Mouse (Mus musculus) c-Kit-positive CD71-positive TER-119-positive erythroid progenitor cells, embryonic 14.5 days (primary cell): ENCODE data around the gene Zfp597.
A peak's percentile ranks its signal among the peaks of the same experiment; 100 is the strongest.

Experiments used
- DNase-seq: peaks from one replicate; pipeline ENCODE4 v3.0.0-alpha.2; 2013; ENCODE audit warnings: low spot score

The Zfp597 gene

DNA sequence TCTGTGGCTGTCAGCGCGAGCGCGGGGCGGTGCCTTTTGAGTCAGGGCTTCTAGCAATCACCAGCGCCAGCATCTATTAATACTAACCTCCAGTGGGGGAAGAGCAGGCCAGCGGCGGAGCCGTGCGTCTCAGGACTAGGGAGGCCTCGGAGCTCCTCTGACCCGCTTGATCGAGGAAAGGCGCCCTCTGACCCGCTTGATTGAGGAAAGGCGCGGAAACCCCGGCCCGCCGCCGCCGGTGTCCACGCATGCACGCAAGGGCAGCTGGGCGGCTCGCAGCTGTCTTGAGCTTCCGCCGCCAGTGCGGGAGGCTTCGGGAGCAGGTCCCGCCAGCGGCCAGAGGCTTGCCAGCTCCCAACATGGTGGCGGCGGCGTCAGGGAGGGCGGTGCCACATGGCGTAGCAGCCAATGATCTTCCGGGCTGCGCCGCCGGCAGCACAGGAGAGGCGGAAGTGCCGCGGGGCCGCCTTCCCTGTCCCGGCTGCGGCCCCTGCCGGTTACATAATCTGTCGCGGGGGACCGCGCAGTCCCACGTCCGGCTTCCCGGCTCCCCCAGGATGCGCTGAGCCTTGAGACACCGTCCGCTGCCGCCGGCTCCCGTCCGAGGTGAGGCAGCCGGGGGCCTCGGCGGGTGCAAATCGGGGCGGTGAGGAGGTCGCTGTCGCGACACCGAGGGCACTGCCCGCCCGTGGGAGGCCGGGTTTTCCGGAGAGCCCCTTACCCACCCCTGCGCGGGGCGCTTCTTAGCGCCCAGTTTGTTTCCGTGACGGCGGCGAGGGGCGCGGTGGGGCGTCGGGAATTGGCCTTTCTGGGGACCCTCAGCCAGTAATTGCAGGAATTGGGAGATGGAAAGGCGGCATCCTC lies at the start of gene Zfp597, which contains the start of gene Gm20695:
Gene Zfp597, minus strand, starts transcription at position 361 of the 864 bp plus-strand sequence.
Gene Gm20695, plus strand, starts transcription at position 448 of the 864 bp plus-strand sequence.
- DNase-seq: peak; percentile 92

DNA sequence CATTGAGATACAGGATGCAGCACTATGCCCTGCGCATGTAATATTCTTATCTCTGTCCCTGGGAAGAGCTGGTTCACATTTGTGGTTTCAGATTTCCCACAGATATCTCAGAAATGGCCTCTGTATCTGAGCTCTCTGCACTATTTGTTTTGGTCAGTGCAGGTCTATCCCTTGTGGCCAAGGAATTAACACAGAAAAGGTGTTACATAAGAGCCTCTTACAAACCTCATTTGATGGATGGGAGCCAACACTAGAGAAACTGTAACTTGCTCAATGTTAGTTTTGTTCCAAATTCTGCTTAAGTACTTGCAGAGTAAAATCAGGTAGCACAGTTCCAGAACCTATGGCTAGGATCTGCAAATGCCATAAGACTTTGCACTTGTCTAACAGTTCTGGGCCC lies 49.7 kb upstream of the Zfp597 start:
- no peak for DNase-seq

DNA sequence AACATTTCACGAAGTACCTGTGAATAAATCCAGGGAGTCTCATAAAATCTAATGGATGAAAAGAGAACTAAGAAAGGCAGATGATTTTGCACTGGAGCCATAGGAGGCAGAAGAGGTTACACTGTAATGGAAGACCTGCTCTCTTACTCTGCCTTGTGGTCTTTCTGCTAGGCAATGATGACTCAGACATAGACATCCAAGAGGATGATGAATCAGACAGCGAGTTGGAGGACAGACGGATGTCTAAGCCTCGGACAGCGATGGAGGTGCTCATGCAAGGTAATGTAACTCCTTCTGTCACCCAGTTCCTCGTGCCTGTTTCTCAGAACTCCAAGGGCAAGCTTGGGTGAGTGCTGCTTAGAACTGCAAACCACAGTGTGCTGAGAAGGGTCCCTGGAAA lies 49.2 kb upstream of the Zfp597 start:
- no peak for DNase-seq

DNA sequence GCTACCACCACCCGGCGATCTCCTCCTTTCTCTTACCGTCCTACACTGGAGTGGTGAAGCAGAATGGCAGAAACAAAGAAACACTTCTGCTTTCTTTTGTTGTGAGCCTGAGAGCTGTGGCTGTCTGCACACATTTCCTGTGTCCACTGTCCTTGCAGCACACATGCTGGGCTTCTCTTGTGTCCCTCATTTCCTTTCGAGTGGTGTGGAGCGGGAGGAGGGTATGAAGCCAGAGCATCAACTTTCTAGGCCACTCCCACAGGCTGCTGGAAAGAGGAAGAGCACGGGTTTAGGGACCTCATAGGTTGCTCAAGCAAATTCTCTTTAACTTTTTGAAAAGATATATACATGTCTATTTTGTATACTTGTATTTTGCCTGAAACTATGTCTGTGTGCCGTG lies 44.8 kb upstream of the Zfp597 start:
- DNase-seq: no peak

DNA sequence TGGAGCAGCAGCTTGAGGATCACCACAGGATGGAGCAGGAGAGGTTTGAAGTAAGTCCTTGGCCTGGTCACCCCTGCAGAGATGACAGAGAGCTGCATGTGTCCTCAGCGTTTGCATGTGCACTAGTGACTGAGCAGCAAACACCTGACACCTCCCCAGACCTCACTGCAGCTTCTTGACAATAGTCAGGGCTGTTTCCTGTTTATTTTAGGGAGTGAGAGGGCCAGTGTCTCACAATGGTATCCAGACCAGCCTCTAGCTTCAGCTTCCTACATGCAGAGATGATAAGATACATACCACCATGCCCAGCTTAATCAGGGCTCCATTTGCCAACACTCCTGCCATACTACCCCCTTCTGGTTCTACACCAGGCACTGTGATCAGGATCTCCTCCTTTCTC lies 44.2 kb upstream of the Zfp597 start:
- DNase-seq: no peak

DNA sequence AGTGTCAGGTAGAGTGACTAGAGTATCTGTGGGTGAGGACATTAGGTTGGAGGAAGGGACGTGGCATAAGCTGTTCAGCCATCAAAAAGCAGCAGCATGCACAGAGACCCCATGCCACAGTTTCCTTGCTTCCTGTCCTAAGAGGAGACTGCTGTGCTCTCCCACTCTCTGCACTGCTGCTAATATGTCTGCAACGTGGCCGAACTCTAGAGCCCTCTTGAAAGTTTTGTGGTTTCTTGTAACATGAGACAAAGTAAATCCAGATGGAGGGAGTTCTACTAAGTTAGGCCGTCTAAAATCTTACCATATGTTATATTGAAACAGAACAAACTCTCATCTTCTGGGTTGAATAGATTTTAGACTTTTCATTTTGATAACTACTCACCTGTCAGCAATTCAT lies 39.6 kb upstream of the Zfp597 start:
- DNase-seq: no peak

DNA sequence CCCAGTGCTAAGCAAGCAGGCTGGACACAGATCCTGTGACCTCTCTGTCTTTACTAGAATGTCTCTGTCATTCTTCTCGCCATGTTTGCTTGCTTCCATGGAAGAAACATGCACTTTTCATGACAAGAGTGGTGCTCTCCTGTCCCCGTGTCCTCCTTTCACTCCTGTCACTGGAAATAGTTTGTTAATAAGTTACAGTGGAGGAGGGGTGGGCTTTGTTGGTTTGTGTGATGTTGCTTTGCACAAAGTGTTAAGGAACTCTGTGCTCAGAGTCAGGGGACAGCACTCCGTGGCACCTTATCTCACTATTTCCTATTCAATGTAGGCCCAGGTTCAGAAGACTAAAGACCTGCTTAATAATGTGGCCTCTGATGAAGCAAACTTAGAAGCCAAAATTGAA lies 39.2 kb upstream of the Zfp597 start:
- no peak for DNase-seq

DNA sequence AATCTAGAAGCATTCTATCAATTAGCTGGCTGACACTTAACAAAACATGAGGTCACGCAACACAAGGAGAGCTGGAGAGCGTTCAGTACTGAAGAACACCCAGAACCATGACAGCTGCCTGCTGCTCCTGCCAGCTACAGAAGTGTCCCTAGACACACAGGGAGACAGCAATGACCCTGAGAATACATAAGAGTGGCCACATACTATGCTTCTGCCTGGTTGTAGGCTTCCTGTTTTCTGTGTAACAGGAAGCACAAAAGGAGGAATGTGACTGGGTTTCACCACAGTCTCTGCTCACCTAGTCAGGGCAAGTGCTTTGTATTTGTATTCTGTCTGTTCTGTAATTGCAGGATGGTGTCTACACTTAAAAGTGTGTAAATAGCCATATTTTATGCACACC lies 36.4 kb upstream of the Zfp597 start:
- no peak for DNase-seq

DNA sequence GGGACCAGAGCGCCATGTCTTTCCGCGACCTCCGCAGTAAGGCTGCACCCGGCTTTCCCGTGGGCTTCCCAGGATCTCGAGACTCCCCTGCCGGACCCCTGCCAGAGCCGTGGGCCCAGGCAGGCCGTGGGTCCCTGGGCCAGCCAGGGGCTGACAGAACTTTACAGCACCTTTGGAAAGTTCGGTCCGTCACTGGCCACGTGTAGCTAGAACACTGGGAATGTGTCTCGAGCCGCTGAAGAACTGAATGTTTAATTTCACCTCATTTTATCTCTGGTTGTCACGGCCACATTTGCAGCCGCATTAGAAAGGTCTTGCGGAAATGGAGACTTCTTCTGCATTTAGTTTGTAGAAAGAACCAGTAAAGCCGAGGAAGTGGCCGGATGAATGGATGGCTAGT lies 24.8 kb upstream of the Zfp597 start:
- DNase-seq: peak; percentile 37

DNA sequence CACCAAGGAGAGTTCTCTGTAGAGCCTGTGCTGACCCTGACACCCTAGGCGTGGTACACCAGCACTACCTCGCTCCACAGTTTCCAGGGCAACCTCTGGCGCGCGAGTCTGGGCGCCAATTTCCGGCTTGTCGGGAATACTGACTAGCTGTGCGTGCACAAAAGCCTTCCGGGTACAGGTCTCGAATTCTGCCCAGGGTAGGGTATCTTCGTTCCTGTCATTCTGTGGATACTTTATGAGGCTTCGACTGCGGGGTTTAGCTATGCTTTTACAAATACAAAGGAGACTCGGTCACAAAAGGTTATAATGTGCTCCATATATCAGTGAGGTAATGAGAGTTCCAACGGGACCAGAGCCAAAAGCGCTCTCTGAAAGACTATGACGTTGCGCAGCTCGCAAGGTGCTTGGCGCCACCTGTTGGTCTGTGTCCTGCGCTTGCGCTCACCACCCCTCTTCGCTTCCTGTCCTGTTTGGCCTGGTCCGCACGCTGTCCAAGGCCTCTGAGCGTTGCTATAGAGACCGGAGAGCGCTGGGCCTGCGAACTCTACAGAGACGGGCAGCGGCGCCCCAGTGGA lies 24.3 kb upstream of the Zfp597 start, which contains the start of the genes 1700037C18Rik and Cluap1:
Gene 1700037C18Rik, minus strand, starts transcription at position 153 of the 575 bp plus-strand sequence.
Gene Cluap1, plus strand, starts transcription at position 265 of the 575 bp plus-strand sequence.
- peak; percentile 92 for DNase-seq

DNA sequence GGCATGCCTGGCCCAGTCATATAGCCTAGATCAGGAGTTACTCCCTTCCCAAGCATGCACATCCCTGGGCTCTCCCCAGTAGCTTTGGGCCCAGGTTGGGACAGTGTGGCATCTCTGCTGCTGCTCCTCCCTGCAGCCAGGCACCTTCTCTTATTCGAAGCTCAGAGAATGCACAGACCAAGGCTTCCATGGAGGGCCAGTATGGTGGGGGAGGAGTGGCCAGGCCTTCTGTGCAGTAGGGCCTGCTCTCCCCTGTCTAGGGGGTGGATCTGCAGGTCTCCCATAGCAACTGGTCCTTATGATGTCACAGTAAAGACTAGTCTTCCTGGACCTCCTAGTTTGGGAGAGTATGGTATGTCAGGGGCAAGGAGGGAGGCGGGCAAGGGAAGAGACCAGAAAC lies 23.1 kb upstream of the Zfp597 start:
- DNase-seq: no peak

DNA sequence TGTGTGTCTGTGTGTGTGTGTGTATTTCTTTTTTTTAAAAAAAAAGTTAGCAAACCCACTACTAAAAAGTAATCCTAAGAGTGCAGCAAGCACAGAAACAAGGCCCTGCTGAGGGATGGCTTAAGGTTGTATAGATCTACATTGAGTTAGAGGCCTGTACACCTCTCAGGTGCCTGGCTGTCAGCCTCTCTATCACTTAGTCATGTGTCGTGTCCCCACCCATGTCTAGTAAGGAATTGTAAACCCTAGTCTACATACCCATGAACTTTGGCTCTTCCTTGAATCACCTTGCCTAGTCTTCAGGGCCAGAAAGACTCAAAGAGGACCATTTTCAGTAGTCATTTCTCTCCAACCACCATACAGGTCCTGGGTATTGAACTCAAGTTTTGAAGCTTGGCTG lies 12.2 kb upstream of the Zfp597 start:
- no peak for DNase-seq

DNA sequence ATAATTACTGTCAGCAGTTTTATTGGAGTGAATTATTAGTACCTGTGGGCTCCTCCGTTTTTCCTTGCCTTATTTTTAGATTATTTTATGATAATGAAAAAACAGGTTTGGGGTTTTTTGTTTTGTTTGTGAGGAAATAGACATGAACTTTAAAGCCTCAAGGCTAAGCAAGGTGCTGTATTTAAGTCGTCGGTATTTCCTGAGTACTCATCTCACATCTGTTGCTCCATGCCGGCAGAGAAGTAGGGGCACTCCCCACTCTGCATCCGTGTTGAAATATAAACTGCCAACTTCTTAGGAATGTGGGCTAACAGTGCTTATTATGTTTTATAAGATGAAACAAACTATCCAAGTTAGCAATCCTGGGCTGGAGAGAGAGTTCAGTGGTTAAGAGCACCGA lies 11.7 kb upstream of the Zfp597 start:
- DNase-seq: no peak

DNA sequence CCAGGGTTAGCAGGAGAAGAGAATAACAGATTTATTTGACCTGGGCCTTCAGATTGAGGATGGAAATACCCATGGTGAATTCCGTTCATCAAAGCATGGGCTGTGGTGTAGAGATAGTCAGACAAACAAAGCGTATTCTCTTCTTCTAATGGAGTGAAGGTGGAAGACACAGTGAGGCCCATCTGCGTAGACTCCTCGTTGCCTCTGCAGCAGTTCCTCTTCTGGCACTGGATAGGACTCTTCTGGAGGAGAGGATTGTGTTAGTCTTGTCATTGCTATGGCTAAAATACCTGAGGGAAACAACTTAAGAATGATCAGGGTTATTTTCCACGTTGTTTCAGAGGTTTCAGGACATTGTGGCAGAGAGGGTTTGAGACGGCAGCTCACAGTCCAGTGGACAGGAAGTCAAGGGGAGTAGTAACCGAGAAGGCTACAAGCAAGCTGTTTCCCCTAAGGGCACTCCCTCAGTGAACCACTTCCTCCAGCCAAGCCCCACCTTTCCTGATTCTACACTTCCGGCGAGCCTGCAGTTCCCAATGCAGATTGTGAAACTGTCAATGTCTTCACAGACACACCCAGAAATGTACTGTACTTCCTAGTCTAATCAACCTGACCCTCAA lies 10.9 kb upstream of the Zfp597 start:
- DNase-seq: peak; percentile 21

DNA sequence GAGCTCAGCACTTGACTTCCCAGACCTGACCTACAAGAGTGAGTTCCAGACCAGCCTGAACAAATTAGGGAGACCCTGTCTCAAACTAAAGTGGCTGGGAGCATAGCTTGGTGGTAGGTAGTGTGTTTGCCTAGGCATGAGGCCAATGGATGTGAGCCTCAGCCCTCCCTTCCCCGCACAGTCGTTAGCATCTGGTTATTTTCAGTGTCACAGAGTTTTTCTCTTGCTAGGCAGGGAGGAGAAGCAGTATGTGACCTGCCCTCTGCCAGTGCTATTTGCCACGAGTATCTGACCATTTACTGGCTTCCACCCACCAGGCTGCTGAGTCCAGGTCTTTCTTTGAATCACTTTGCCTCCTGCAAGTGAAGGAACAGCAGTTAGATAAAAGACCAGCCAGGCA lies 9.4 kb upstream of the Zfp597 start:
- DNase-seq: no peak

DNA sequence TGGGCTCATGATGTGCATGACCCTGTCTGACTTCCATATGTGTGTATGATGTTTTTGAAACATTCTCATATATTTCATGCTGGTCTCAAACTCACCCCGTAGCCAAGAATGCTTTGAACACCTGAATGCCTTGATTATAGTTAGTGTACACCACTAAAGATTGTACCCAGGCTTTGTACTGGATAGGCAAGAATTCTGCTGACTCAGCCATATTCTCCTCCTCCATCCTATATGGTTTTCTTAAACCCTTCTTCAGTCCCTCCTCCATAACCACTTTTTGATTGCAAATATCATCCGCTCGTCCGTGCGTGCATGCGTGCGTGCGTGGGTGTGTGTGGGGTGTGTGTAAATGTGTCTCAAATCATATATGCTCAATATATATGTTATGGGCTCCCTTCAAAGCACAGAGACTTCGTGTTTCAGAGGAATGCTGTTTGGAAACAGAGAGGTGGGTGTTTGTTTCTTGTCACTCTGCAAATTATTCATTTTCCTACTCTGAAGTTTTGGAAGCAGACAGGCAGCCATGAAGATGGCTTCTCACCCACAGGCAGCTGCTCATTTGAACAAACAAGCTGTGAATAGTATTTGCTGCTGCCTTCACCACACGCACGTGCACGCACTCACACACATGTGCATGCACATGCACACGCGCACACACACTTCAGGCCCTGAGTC lies 7.4 kb upstream of the Zfp597 start:
- no peak for DNase-seq

DNA sequence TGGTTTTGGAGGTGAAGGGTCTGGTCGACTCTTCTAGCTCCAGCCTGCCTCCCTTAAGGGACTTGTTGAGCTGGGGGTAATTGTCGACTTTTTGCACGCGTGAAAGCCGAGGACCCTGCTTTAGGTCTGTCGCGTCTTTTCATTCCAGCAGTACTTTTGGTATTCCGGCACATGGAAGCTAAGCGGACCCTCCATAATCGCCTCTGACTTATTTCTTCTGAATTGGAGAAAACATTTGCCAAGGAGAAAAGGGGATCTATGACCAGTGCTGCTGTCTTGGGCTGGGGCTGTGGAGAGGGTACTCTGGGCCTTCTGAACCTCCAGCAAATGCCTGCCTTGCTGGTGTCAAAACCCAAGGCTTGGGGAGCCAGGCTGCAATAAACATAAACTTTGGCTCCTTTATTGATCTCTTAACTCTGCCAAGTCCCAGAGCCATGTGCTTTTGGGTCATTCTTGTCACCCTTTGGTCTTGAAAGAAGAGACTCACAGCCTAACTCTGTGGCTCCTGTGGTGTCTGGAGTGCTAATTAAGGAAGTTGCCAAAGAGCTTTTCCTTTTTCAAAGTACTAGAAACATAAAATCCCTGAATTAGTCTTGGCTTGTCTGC lies 807 bp upstream of the Zfp597 start:
- DNase-seq: peak; percentile 15

DNA sequence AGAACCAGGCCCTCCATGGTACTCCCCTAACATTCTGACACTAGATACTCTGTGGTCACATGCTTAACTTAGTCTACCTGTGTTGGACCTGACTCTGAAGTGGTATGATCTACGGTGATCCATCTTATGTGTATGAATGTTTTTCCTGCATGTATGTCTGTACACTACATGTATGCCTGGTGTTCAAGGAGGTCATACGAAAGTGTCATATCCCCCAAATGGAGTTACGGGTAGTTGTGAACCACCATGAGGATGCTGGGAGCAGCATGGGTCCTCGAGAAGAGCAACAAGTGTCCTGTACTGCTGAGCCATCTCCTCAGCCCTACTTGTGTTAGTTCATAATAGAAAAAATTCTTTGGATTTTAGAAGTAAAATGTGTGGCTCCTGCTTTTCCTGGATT lies 8.0 kb downstream of the Zfp597 start:
- no peak for DNase-seq

DNA sequence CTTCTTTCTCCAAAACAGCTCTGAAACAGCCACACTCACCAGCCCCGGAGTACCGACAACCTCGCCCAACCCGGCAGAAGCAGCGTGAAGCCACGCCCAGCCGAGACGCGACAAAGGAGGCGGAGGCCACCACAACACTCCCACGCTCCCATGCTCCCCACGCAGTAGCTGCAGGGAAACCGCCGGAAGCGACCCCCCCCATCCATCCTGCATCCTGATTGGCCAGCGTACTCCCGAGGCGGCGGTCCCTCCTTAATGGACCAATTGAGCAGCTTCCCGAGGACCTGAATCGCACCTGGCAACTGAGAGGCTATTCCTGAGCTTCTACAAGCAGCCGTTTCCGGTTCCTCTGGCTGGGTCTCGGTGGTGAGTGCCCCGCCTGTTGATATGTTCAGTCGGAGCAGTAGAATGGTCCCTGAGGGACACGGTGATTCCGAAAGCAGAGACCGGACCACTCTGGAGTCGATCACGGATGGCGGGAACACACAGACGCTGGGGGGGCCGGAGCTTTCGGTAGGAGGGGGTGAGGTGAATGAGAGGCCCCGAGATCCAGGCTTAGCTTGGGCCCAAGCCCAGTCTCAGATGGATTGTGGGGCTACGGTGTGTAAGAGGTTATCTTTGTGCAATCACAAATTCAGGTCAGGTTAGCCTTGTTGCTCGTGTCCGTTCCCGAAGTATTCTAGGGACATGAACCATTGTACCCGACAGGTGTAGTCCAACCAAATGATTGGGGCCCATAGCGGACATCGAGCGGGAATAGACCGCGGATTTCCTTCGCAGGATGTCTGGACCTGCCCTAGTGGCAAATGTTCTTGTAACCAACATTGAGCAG lies 11.9 kb downstream of the Zfp597 start, which contains the start of gene Naa60:
Gene Naa60, plus strand, starts transcription at position 160 of the 832 bp plus-strand sequence.
- DNase-seq: peak; percentile 83

DNA sequence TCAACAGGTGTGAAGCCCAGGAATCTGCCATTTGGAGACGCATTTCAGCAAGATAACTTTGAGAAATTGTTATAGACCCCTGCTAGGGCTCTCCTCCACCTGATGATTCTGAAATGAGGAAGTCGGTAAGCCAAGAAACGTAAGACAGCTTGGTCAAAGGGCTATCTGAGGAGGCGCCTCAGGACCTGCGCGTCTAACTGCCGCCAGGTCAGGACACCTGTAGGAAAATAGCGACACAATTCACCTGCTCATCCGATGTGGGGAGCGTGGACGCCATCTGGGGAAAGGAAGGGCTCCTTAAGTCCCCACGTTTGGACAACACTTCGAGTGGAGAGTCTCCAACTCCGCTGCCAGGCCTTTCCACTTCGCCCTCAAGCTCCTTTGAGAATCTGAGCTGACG lies 12.5 kb downstream of the Zfp597 start:
- no peak for DNase-seq

DNA sequence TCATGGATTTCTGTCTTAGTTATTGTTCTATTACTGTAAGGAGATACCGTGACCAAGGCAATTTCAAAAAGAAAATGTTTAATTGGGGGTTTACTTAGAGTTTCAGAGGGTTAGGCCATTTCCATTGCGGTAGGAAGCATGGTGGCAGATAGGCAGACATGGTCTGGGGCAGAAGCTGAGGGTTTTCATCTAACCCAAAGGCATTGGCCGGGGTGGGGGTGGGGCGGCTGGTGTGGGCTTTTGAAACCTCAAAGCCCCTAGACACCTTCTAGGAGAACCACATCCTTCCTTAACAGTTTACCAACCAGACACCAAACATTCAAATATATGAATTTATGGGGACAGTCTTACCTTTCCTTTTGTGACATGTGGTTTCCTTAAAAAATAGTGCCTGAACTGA lies 25.1 kb downstream of the Zfp597 start:
- DNase-seq: no peak
